Mouse (Mus musculus) left cerebral cortex, adult 9 months (tissue): ENCODE measurements around the gene 4930583I09Rik.

Experiments used
- DNase-seq, 2 experiments: peaks; one replicate each; pipeline ENCODE4 v3.0.0; 2022; ENCODE audit warnings: low spot score in 2 of 2

4930583I09Rik gene

DNA sequence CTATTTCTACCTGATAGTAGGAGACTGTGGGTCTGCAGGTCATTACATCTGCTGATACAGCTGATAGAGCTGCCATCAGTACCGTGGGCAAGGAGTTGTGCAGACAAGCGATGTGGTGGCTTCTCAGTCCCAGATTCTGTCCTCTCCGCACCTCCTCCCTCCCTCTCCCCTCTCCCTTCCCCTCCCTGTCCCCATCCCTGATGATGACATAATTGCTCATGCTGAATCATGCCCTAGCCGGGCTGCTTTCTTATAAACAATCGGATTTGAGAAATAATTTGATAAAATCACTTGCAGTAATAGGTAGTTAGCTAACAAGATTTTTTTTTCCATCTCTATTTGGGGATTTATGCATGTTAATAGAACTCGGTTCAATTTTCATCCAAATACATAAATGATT lies at the start of gene 4930583I09Rik:
4930583I09Rik (minus strand) TSS at position 144 of the 400 bp plus-strand sequence.
- DNase-seq = no peak

DNA sequence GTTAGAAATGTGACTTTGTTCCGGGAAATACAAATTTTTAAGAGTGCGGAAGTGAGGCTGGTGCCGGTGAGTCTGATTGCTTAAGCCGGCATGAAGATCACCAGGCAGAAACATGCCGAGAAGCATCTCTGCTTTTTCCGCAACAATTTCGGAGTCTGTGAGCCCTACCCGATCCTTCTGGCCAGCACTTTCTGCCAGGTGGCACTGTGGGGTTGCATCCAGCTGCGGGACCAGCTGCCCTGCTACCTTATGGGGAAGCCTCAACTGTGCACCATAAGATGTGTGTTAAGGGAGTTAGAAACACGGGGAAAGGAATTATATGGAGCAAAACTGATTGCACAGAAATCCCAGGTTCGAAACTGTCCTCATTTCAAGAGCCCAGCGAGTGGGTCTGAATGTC lies 40.2 kb upstream of the 4930583I09Rik start:
- DNase-seq = no peak

DNA sequence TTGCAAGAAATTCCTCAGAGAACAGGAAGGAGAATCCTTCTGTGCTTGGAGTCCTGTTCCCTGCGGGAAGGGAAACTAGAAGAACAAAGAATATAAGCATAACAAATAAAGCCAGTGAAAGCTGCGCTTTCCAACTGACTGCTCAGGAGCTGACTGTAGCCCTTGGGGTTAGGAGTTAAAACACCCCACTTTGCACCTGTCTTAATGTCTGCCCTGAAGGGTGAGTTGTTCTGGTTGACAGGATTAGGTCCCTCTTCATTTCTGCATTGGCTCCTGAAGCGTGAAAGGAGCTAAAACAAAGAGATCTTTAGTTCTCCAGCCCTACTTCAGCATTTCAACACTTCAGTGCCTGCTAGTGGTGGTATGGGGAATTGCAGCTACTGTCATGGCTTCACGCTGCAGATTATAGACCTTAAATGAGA lies 37.8 kb upstream of the 4930583I09Rik start:
- DNase-seq = no peak

DNA sequence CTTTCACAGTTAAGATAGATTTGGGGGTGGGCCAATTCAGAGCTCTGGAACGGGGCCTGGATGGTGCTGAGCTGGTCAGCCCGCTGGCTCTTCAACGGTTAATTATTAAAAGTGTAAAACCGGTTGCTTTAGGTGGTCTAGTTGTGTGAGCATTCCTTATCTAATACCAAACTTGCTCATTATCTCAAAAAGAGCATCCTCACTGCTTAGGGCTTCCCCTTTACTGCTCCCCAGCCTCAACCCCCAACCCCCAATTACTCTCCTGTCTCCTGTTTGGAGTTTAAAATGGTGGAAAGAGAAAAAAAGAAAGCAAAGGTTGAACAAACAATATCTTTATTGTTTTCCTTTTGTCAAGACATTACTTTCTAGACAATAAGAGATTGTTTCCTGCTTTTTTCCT lies 27.9 kb upstream of the 4930583I09Rik start:
- no peak for DNase-seq

DNA sequence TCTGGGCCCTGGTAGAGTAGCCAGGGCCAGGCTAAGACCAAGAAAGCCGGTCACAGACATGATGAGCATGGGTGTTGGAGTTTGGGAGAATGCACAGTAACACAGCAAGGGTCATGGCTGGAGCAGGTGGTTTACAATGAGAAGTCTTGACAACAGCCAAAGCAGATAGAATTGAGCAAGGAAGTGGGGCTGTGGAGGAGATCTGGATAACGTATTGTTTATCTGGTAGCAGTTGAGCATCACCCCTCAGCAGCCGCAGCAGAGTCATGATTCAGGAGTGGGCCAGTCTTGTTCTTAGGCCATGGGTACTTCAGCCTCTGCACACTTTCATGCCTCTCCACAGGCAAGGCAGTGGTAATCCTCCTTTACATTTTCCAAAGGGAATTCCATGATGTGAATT lies 25.1 kb upstream of the 4930583I09Rik start:
- DNase-seq = no peak

DNA sequence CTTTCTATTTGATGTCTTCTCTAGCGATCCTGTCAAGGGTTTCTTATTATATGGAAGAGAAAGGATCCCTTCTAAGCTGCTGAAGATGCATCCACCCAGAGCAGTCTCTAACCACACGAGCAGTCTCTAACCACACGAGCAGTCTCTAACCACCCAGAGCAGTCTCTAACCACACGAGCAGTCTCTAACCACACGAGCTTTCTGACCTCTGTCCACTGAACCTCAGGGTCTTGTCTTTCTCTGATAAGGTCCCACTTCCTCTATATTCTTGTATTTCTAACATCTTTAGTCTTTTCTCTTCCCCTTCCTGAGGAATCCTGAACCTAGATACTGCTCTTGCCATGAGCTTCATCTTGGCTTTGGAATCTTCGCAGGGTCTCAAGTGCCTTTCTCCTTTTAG lies 23.0 kb upstream of the 4930583I09Rik start:
- DNase-seq = no peak

DNA sequence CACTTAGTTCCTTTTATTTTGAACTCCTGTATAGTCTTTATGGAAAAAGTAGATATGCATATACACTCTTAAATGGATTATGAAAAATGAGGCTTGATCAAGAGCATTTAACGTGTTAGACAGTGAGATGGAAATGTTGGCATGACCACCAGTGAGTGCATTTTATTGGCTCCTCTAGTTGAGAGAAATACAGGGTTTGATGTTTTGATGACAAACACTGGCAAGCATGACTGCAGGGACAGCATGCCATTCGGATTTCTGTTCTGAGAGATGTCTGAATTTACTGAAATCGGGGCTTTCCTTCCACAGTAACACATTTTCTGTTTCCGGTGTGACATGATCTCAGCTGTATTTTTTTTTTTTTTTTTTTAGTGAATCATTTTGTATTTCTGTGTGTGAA lies 12.2 kb upstream of the 4930583I09Rik start:
- DNase-seq = no peak

DNA sequence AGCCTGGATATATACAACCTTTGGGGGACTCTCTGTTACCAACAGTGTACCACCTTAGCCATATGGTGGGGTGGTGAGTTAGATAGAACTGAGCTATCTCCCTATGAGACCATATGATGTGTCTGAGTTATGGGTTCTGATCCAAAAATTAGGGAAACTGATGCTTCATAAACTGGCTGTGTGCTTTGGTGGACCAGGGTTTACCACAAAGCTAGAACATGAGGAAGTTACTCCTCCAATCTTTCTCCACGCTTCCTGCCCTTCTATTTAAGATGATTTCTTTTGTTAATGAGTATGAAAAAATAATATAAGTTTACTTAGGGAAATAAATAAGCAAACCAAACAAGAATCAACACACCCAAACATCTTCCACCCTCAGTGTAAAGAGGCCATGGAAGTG lies 10.8 kb upstream of the 4930583I09Rik start:
- DNase-seq = no peak

DNA sequence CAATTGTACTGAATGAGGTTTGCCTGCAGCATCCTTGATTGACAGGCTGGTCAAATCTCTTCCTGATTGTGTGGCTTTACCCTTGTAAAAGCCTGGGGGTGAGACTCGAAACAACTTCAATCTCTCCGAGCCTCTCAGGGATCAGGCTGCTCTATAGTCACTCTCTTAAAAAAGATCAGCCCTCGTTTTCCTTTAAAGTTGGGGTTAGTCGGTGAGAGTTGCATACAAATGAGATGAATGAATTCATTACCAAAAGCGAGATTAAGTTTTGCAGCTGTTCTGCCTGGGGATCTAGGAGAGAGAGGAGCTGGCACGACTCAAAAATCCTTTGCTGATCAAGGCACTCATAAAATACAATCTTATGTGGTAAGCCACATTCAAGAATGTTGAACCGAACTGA lies 1.0 kb upstream of the 4930583I09Rik start:
- peak in 1 of 2 experiments; percentile 20 for DNase-seq

DNA sequence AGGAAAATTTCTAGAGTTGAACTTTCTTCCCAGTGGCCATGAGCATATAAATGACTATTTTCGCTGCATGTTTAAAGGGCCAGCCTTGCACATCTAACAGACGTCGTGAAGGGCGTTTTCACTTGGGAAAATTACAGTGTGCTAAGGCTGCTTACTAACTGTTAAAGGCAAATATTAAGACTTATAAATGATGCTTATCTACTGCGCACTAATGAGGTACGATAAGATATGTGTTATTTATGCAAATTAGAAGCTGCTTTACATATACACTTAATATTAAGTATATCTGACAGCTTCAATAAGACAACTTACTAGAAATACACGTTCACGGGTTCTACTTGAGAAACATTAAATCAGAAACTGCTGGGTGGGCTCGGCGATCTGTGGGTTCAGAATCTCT lies 481 bp upstream of the 4930583I09Rik start:
- no peak for DNase-seq

DNA sequence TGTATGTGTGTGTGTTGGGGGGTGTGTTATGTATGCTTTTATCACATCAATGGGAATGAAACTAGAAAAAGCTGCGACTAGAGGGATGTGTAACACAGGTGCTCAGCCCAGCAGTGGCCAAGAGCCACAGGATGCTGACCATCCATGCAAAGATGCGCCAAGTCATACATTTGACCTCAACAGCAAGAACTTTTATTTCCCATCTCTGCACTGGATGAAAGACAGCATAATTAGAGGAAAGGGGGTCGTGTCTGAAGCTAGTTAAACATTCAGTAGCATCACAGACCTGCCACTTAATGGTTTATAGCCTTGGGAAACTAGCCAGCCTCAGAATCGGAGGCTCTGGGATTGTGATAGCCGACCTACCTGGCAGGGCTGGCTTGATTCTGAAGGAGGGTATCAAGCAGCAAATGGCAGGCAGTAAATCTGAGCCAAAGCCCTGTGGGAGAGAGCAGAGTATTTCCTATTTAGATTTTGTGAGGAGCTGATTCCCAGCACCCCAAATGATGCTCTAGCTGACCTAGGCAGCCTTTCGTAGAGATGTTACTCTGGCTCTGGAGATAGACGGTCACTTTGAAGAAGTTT lies 1.9 kb downstream of the 4930583I09Rik start:
- no peak for DNase-seq

DNA sequence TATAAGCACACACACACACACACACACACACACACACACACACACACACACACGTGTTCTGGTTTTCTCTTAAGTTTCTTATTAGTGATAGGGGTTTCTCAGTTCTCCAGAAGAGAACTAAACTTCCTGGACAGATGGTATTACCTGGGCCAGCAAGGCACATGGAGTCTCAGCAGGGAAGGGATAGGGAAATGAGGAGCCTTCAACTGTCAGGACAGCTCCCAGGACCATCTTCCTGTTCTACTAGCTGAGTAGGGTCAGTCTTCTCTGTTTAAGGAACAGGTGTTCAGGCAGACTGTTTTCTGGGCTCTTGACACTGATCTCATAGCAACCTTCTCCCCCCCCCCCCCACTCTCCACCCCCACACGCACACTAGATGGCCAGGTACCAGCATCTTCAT lies 2.8 kb downstream of the 4930583I09Rik start:
- DNase-seq = no peak

DNA sequence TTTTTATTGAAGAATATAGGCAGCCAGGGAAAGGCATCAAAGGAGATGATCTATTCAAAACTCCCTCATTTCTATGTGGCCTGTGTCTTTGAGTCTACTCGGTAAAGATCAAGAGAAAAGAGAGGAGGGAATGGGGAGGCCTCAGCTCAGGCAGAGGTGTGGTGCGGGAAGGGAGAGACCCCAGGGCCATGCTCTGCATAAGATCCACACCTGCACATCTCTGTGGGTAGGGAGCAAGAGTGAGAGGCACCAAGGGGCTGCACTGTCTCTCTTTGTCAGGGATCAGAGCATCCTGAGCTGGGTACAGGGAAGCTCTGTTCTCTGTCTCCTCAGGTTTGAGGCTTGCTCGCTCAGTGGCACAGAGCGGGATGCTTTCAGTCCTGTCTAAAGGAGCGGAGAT lies 8.4 kb downstream of the 4930583I09Rik start:
- DNase-seq = no peak

DNA sequence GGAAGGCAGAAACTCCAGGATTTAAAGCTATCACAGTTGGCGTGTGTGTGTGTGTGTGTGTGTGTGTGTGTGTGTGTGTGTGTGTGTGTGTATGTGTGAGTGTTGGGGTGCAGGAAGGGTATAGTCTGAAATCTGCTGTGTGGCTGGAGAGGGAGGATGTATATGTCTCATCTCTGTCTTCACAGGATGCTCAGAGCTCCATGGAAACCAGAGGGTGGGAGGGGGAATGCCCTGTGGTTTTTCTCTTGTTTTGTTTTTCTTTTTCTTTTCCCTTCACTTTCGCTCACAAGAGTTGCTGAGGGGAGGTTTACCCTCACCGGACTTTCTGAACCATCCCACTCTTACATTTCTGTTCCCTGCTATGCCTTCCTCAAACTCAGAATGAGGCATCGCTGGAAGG lies 9.0 kb downstream of the 4930583I09Rik start:
- DNase-seq = no peak

DNA sequence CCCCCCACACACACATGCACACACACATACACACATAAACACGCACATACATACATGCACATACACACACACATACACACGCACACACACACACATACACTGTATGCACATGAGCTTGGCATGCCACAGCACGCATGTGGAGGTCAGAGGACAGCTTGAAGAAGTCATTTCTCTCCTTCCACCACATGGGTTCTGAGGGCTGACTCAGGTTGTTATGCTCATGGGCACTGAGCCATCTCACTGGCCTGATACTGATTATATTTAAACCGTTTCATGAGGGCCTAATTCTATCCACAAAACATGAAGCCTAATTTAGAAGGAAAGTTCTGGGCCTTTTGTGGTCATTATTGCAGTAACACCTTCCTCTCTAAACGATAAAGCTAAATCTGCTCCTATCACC lies 13.3 kb downstream of the 4930583I09Rik start:
- no peak for DNase-seq

DNA sequence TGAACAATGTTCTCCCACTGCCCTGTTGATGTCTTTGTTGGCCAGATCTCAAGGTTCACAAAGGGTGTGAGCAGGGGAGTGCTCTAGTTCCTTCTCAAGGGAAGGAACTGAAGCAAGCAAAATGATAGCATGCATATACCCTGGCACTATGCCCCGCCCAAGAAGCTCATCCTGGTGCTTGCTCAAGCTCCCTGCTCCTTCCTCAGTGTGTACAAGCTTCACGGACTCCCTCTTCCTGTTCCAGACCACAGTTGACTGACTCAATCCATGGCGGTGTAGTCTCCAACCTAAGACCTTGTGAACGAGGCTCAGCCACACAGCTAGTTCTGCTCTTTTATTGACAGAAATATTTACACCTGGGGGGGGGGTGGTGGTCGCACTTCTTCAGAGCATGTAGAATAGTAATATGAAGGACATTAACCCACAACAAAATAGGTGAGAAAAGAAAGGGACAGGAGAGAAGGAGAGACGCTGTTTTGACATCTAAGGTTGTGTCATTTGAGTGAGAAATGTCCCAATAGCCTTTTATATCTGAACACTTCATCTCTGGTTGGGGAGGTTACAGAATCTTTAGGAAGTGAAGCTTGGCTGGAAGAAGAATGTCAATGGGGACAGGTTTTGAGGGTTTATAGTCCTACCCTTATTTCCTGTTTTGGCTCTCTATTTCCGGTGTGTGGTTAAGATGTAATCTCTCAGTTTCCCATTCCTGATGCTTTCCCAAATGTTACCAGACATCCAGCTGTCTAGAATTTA lies 14.9 kb downstream of the 4930583I09Rik start:
- no peak for DNase-seq

DNA sequence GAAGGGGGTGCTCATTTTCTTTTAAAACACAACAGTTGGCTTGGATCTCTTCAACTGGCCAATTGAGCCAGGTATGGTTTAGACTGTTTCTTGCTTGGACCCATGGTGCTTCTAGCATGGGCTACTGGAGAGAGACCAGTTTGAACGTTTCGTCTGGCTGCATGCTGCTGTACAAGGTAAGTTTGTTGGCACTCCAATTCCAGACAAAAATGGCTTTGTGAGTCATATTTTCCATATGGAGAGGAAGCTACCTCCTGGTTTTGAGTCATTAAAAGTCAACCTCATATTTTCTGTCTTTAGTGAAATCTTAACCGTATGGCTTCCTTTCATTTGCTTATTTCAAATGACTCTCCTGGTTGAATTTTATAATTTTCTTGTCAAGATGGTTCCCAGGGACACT lies 19.6 kb downstream of the 4930583I09Rik start:
- DNase-seq = no peak

DNA sequence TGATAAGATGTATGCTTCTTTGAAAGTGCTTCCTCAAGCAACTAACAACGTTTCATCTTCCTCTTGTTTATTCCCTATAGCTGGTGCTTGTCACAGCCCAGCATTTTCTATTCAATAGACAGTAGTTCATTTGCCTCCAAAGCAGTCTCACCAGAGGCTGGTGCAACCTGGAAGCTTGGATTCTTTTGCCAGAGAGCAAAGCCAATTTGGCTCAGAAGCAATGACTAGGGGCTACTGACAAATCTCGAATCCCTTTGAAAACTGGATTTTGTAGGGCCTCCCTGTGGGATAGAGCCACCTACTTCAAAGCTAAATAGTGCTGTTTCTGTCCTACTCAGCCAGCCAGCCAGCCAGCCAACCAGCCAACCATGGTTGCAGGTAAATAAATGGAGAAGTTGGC lies 20.1 kb downstream of the 4930583I09Rik start:
- DNase-seq = no peak

DNA sequence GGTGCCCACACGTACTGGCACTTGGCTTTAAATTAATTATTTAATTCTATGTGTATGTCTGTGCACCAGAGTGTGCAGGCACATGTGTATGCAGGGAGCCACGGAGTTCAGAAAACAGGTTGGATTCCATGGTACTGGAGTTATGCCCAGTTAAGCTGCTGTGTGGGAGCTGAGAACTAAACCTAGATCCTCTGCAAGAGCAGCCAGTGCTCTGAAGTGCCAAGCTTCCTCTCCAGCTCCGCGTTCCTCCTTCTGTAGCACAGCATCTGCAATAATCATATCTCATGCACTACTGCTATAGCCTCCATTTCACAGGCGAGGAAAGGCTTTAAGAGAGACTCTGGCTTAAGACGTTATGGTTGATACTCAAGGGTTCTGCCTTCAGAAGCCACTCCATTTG lies 22.3 kb downstream of the 4930583I09Rik start:
- no peak for DNase-seq

DNA sequence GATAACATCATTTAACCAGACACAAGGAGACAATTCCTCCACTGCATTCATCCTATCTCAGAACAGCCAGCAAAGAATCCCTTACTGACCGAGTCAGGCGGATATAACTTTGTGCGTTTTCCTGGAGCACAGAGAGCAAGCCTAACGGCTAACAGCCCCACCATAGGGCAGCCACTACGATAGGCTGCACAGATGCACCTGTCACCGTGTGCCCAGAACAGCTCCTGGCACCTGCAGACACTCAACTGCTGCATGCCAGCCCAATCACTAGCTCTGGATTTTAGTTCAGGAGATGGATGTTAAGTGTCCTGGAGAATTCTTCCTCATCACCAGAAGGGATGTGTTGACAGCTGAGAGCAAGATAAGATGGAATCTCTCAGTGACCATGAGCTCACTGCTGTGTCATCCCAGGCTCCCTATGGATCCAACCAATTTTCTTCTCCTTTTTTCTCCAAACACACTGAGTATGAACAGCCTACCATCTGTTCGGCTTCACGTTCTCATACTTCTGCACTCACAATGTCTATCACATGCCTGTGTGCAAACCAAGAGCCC lies 29.8 kb downstream of the 4930583I09Rik start:
- no peak for DNase-seq

DNA sequence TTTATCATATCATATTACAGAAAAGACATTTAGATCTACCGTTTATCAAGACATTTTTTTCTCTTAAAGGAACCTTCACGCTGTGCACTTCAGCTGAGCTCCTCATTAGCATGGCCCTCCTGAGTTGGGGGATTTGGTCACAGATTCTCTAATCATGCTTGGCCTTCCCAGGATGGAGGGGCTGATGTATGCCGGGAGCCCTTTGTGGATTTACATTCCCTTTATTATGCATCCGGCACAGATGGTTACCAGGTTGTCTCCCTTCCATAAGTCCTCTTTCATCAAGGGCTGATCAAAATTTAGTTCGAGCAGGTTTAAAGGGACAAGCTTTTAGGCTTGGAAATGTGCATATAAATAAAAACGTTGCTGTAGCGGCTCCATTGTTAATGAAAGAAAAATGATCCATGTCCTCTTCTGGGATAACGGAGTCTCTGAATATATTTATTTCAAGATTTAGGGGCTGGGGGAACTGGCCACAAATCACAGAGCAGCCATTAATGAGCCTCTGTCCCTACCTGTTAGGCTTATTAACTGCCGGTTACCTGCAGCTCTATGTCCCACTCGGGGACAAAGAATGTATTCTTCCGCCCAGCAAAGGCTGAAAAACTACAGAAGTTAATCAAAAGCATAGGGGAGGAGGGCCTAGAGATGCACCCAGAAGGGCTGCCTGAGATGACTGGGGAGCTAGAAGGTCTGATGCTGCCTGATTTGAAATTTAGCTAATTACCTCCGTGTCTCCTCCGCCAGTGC lies 31.3 kb downstream of the 4930583I09Rik start:
- no peak for DNase-seq

DNA sequence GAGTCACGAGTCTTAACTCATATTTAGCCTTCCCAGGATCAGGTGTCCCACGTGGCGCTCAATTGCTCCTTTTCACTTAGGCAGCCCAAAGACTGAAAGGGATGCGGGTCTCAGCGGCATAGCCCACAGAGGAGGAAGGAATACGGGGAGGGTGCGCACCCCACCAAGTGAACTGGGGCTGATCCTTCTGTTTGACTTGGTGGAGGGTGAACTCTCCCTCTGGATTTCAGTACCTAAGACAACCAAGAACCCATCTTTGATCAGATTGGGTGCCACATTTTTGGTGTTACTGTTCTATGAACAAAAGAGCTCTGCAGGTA lies 33.0 kb downstream of the 4930583I09Rik start:
- no peak for DNase-seq
